Mouse (Mus musculus) ES-Bruce4 (cell line): ENCODE data around the gene Gfra1.

ENCODE experiments used
- CTCF ChIP-seq: IDR thresholded peaks from one replicate; pipeline ENCODE4 v1.8.1; 2011; ENCODE audit warnings: low read depth, low read length
- EP300 ChIP-seq: IDR thresholded peaks from 2 replicates; pipeline ENCODE4 v1.6.1; 2011; ENCODE audit warnings: low read depth, low read length; ENCODE audit not compliant: insufficient read depth
- POLR2A ChIP-seq: IDR thresholded peaks from one replicate; pipeline ENCODE4 v1.8.1; 2011; ENCODE audit warnings: low read length; ENCODE audit not compliant: insufficient read depth

DNA sequence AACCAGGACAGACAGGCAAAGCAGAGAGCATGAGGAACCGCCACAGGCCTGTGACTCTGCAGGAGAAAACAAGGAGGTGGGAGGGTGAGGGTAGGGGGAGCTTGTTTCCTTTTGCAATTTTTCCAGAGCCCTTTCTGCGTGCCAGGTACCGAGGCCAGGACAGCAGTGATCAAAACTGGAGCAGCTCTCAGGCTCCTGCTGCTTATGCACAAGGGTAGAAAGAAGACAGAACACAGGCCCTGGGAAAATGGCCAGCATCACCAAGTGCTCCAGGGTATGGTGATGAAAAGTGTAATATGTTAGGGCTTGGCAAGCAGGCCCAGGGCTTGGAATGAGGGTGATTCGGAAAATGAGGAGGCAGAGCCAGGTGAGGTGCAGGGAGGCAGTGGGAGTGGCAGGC lies 269.2 kb downstream of the Gfra1 start:
- no peak for TF ChIP-seq POLR2A
- no peak for TF ChIP-seq CTCF
- TF ChIP-seq EP300 = no peak
